Mouse (Mus musculus) myocyte (in vitro differentiated cells): ENCODE measurements around the gene Glipr2.

ENCODE experiments used
- CEBPB ChIP-seq: IDR thresholded peaks from 2 replicates; pipeline ENCODE4 v1.6.1; 2011; ENCODE audit warnings: mild to moderate bottlenecking, moderate library complexity; ENCODE audit not compliant: poor library complexity, insufficient read depth, severe bottlenecking
- E2F4 ChIP-seq: IDR thresholded peaks from one replicate; pipeline ENCODE4 v1.6.1; 2011; ENCODE audit warnings: mild to moderate bottlenecking, control low read depth, moderate library complexity; ENCODE audit not compliant: insufficient read depth
- MAX ChIP-seq: IDR thresholded peaks from one replicate; pipeline ENCODE4 v1.6.1; 2011; ENCODE audit warnings: low read depth, mild to moderate bottlenecking, control low read depth
- MYOD1 ChIP-seq, 3 experiments: IDR thresholded peaks; one replicate each; pipeline ENCODE4 v1.6.1; 2011; ENCODE audit warnings: control low read depth in 2 of 3, low read depth in 2 of 3, mild to moderate bottlenecking in 2 of 3, moderate library complexity in 1 of 3; ENCODE audit not compliant: insufficient read length in 2 of 3, control insufficient read depth in 1 of 3
- POLR2A ChIP-seq: IDR thresholded peaks from one replicate; pipeline ENCODE4 v1.6.1; 2011; ENCODE audit warnings: low read depth, mild to moderate bottlenecking, control low read depth, moderate library complexity; ENCODE audit not compliant: insufficient read length
- POLR2AphosphoS2 ChIP-seq: IDR thresholded peaks from one replicate; pipeline ENCODE4 v1.6.1; 2011; ENCODE audit warnings: low read depth, control low read depth; ENCODE audit not compliant: insufficient read length
- SRF ChIP-seq: IDR thresholded peaks from one replicate; pipeline ENCODE4 v1.6.1; 2011; ENCODE audit warnings: low read depth; ENCODE audit not compliant: control insufficient read depth, insufficient read length
- TCF12 ChIP-seq: IDR thresholded peaks from one replicate; pipeline ENCODE4 v1.6.1; 2011; ENCODE audit warnings: mild to moderate bottlenecking, control low read depth; ENCODE audit not compliant: poor library complexity, insufficient read depth, severe bottlenecking
- TCF3 ChIP-seq: IDR thresholded peaks from one replicate; pipeline ENCODE4 v1.6.1; 2011; ENCODE audit warnings: low read depth, control low read depth; ENCODE audit not compliant: insufficient read length
- USF1 ChIP-seq: IDR thresholded peaks from one replicate; pipeline ENCODE4 v1.6.1; 2011; ENCODE audit warnings: low read depth, mild to moderate bottlenecking, control low read depth, moderate library complexity

DNA sequence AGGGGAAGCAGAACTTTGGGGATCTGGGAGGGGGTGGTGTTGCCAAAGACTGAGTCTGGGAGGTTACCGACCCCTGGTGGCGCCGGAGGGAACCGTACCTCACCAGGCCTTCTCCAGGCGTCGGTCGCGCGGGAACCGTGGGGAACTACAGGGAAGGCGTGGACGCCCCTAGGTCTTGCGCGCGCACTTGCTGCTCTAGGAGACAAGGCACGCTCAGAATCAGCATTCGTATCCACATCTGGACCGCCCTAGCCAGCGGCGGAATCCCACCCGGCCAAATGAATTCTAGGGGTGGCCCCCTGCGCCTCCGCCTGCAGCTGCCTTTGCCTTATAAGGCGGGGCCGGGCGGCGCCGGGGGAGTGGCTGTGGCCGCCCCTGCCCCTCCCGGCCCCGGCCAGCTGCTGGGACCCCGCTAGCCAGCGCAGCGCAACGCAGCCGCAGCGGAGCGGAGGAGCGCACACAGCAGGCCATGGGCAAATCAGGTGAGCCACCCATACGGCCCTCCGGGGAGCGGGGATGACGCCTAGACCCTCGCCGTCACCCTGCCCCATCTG is at the start of gene Glipr2:
- TF ChIP-seq POLR2A (peak; percentile 91), USF1 (no peak), E2F4 (no peak), MYOD1 (IDR thresholded peaks at IDR 0.05; ENCODE audit: control insufficient read depth in 1 of 3, insufficient read length in 2 of 3, low read depth in 2 of 3) (peak in 2 of 3 experiments; percentile 64 to 82), TCF3 (no peak), SRF (peak; percentile 98), POLR2AphosphoS2 (peak; percentile 95), CEBPB (no peak), MAX (no peak), TCF12 (no peak)
